In genomic region chr13:93305636-93306035, GRCm38 (mm10) we compare ENCODE assay signal across 8 mouse cellular contexts. TPM values are rescaled to one million over a fixed set of nuclear protein-coding genes. Genes with fewer than 3 reads are reported as not detected.
A peak's percentile ranks its signal among the peaks of the same experiment; 100 is the strongest.
DNase-seq lines count a peak whose midpoint lies in the region; ATAC-seq and TF ChIP-seq lines count a peak whose summit lies in the region.

No protein-coding gene starts in this region.

- H3K9ac ChIP-seq in heart, embryonic 11.5 days (ENCODE audit: low read depth, low read length), result peak overlapping the region; percentile 96
- H3K9ac ChIP-seq in forebrain, postnatal 0 days, result peak overlapping the region; percentile 85
- no peak overlapping the region; the same call in 1 of the 2 replicates for H3K9ac ChIP-seq in liver, embryonic 15.5 days

- TF ChIP-seq CTCF in forebrain, postnatal 0 days (IDR thresholded peaks at IDR 0.05; ENCODE audit: low read depth), result no peak

- 22% methylated on average over 7 of the region's 7 CpGs for WGBS in heart, embryonic 11.5 days (ENCODE audit: insufficient replicate concordance)
- WGBS in forebrain, postnatal 0 days, result 6% methylated on average over 7 of the region's 7 CpGs
- 43% methylated on average over 7 of the region's 7 CpGs for WGBS in liver, embryonic 15.5 days (ENCODE audit: insufficient replicate concordance)

- H3K4me1 ChIP-seq in heart, embryonic 11.5 days (ENCODE audit: control insufficient read depth, insufficient read depth, low read length), result peaks cover 7% of the 10 kb centered on the region; the same call in 1 of the 2 replicates
- H3K4me1 ChIP-seq in forebrain, postnatal 0 days (ENCODE audit: insufficient read depth), result peaks cover 23% of the 10 kb centered on the region; the same call in 1 of the 2 replicates
- H3K4me1 ChIP-seq in liver, embryonic 15.5 days (replicated peaks), result peaks cover 51% of the 10 kb centered on the region

- no peaks in the 10 kb centered on the region for H3K9me3 ChIP-seq in heart, embryonic 11.5 days (replicated peaks; ENCODE audit: control insufficient read depth, low read length)
- no peaks in the 10 kb centered on the region for H3K9me3 ChIP-seq in forebrain, postnatal 0 days (ENCODE audit: low read length)
- H3K9me3 ChIP-seq in liver, embryonic 15.5 days (replicated peaks), result no peaks in the 10 kb centered on the region

- peak overlapping the region; percentile 59 for H3K4me2 ChIP-seq in heart, embryonic 11.5 days
- H3K4me2 ChIP-seq in forebrain, postnatal 0 days (ENCODE audit: low read depth), result peak overlapping the region; percentile 75
- H3K4me2 ChIP-seq in liver, embryonic 15.5 days, result peak overlapping the region; percentile 99

- no peak overlapping the region for H3K27ac ChIP-seq in heart, embryonic 11.5 days (ENCODE audit: low read depth, low read length)
- H3K27ac ChIP-seq in forebrain, postnatal 0 days (ENCODE audit: low read depth, low read length), result no peak overlapping the region
- no peak overlapping the region for H3K27ac ChIP-seq in liver, embryonic 15.5 days (replicated peaks)

- no peak for ATAC-seq in heart, embryonic 11.5 days (replicated peaks; ENCODE audit: insufficient number of reproducible peaks, low FRiP score, low TSS enrichment)
- no peak for ATAC-seq in forebrain, postnatal 0 days
- no peak for ATAC-seq in liver, embryonic 15.5 days (ENCODE audit: insufficient read depth)
- ATAC-seq in erythroid progenitor cell, adult 5-6 weeks (replicated peaks; ENCODE audit: low FRiP score, poor library complexity, severe bottlenecking), result no peak
- no peak for ATAC-seq in monocyte, adult 5-6 weeks (replicated peaks; ENCODE audit: insufficient number of reproducible peaks, low FRiP score, low TSS enrichment, poor library complexity, severe bottlenecking)

- H3K4me3 ChIP-seq in heart, embryonic 11.5 days (ENCODE audit: low read depth, low read length), result peak overlapping the region; percentile 94
- peak overlapping the region; percentile 97 for H3K4me3 ChIP-seq in forebrain, postnatal 0 days (ENCODE audit: low read depth, low read length)
- H3K4me3 ChIP-seq in liver, embryonic 15.5 days (replicated peaks), result peak overlapping the region; percentile 96

- no peak for DNase-seq in heart, adult 11 months
- peak; percentile 23 for DNase-seq in adrenal gland, postnatal 14 days
- no peak for DNase-seq in forebrain, postnatal 0 days
- no peak for DNase-seq in ovary, postnatal 36 days (ENCODE audit: low spot score)

- H3K27me3 ChIP-seq in heart, embryonic 11.5 days (ENCODE audit: control insufficient read depth, insufficient read depth, low read length), result no peaks in the 10 kb centered on the region
- no peaks in the 10 kb centered on the region for H3K27me3 ChIP-seq in forebrain, postnatal 0 days (ENCODE audit: insufficient read depth, low read length)
- H3K27me3 ChIP-seq in liver, embryonic 15.5 days, result no peaks in the 10 kb centered on the region

- no peaks in the 10 kb centered on the region for H3K36me3 ChIP-seq in heart, embryonic 11.5 days (ENCODE audit: control insufficient read depth, insufficient read depth, low read length)
- no peaks in the 10 kb centered on the region for H3K36me3 ChIP-seq in forebrain, postnatal 0 days (ENCODE audit: insufficient read depth)
- no peaks in the 10 kb centered on the region for H3K36me3 ChIP-seq in liver, embryonic 15.5 days (replicated peaks)

RNA-seq across cellular contexts. Expression of gene Homer1, which starts 6.2 kb away (rescaled TPM):
- 17.3 and 17.8 TPM in 2 replicates for polyA plus RNA-seq in heart, embryonic 11.5 days (2014; fragmentation: Nextera tagmentation; extraction: Ambion mirVana)
- total RNA-seq in adrenal gland, postnatal 14 days (2021), result 21.3 and 33.3 TPM in 2 replicates
- total RNA-seq in forebrain, postnatal 0 days (2014; rRNA removed), result 102 and 110 TPM in 2 replicates
- 14.3 and 14.8 TPM in 2 replicates for polyA plus RNA-seq in forebrain, postnatal 0 days (2015; fragmentation: Nextera tagmentation; extraction: Ambion mirVana)
- polyA plus RNA-seq in liver, embryonic 15.5 days (2015; fragmentation: Nextera tagmentation; extraction: Ambion mirVana), result 2.3 and 2.4 TPM in 2 replicates
- total RNA-seq in erythroid progenitor cell, adult 5-6 weeks (2015; ENCODE audit: low replicate concordance), result 4.2 and 9.4 TPM in 2 replicates
- 8.5 and 8.7 TPM in 2 replicates for total RNA-seq in erythroid progenitor cell, adult 5-6 weeks (2017; ENCODE audit: low replicate concordance)
- total RNA-seq in monocyte, adult 5-6 weeks (2017), result 18.7 to 30.9 TPM (median 19.0 TPM) in 3 replicates
